Mouse (Mus musculus) adrenal gland, postnatal 10 days (tissue): ENCODE results near the gene Cnot10. TPM values are rescaled to one million over a fixed set of nuclear protein-coding genes. Genes with fewer than 3 reads are reported as not detected.

Experiments
- DNase-seq: peaks from one replicate; pipeline ENCODE4 v3.0.0; 2021; ENCODE audit warnings: mixed read lengths
- long read RNA-seq, 2 experiments: library from polyadenylated mRNA; stranded (forward); transcript quantifications; one replicate each; pipeline ENCODE4 v2.0.0; 2021
- total RNA-seq, 2 experiments: library from RNA; stranded (reverse); gene quantifications; 2 replicates each; pipeline ENCODE4 v1.2.3; 2021

Gene Cnot10
- total RNA-seq, result 10 to 100 TPM; 36.0 to 39.9 TPM
- long read RNA-seq, experiment 1, transcript Cnot10-201 (20 exons, 2,853 nt), result major isoform, 23 of 52 reads
- long read RNA-seq, experiment 1, partial matches to known transcripts, result 5 of 52 reads
- long read RNA-seq, experiment 1, other reads (novel, unspliced or antisense), result 22 of 52 reads
- long read RNA-seq, experiment 2, transcript Cnot10-201 (20 exons, 2,853 nt), result major isoform, 9 of 28 reads
- long read RNA-seq, experiment 2, partial matches to known transcripts, result 4 of 28 reads
- long read RNA-seq, experiment 2, other reads (novel, unspliced or antisense), result 15 of 28 reads

- DNase-seq, result peak; percentile 99
These were observed at the start of gene Cnot10 for GRCm38 (mm10) chr9:114639839-114640646. Cnot10 (minus strand) TSS chr9:114640184.

GRCm38 (mm10) chr9:114688953-114689407 is 49.0 kb upstream of the Cnot10 start:
- DNase-seq, result no peak

GRCm38 (mm10) chr9:114688252-114688952 is 48.4 kb upstream of the Cnot10 start, which contains the start of gene Dync1li1:
Dync1li1 (plus strand) TSS chr9:114688790.
- DNase-seq, result peak; percentile 99

- no peak for DNase-seq
These were observed 47.7 kb upstream of the Cnot10 start for GRCm38 (mm10) chr9:114687639-114688038.

GRCm38 (mm10) chr9:114686245-114686644 is 46.3 kb upstream of the Cnot10 start:
- DNase-seq, result no peak

GRCm38 (mm10) chr9:114682193-114682592 is 42.2 kb upstream of the Cnot10 start:
- no peak for DNase-seq

GRCm38 (mm10) chr9:114680531-114680930 is 40.5 kb upstream of the Cnot10 start:
- no peak for DNase-seq

- DNase-seq, result no peak
These were observed 40.0 kb upstream of the Cnot10 start for GRCm38 (mm10) chr9:114679944-114680343.

GRCm38 (mm10) chr9:114678576-114678975 is 38.6 kb upstream of the Cnot10 start:
- DNase-seq, result no peak

GRCm38 (mm10) chr9:114673626-114674025 is 33.6 kb upstream of the Cnot10 start:
- no peak for DNase-seq

- DNase-seq, result no peak
These were observed 32.9 kb upstream of the Cnot10 start for GRCm38 (mm10) chr9:114672703-114673561.

- no peak for DNase-seq
These were observed 32.0 kb upstream of the Cnot10 start for GRCm38 (mm10) chr9:114671946-114672345.

- no peak for DNase-seq
These were observed 29.0 kb upstream of the Cnot10 start for GRCm38 (mm10) chr9:114669011-114669410.

- no peak for DNase-seq
These were observed 28.1 kb upstream of the Cnot10 start for GRCm38 (mm10) chr9:114668047-114668446.

GRCm38 (mm10) chr9:114666858-114667257 is 26.9 kb upstream of the Cnot10 start:
- DNase-seq, result no peak

- no peak for DNase-seq
These were observed 23.8 kb upstream of the Cnot10 start for GRCm38 (mm10) chr9:114663782-114664181.

GRCm38 (mm10) chr9:114661991-114662390 is 22.0 kb upstream of the Cnot10 start:
- DNase-seq, result no peak

- DNase-seq, result no peak
These were observed 21.0 kb upstream of the Cnot10 start for GRCm38 (mm10) chr9:114660983-114661382.

GRCm38 (mm10) chr9:114660506-114660905 is 20.5 kb upstream of the Cnot10 start:
- DNase-seq, result no peak

GRCm38 (mm10) chr9:114656701-114657100 is 16.7 kb upstream of the Cnot10 start:
- no peak for DNase-seq

GRCm38 (mm10) chr9:114655356-114655755 is 15.4 kb upstream of the Cnot10 start:
- DNase-seq, result no peak
